Mouse (Mus musculus): ENCODE results near the gene Prdm16.

- no peak for TF ChIP-seq CTCF (conservative IDR thresholded peaks at IDR 0.05; ENCODE audit: low read length)
- no peak for TF ChIP-seq NANOG (IDR thresholded peaks at IDR 0.05; ENCODE audit: borderline replicate concordance, low read length)
Observed at GRCm38 (mm10) chr4:154465123-154465522, 171.6 kb downstream of the Prdm16 start.

Data from E14TG2a.4 (cell line).